Mouse (Mus musculus): ENCODE measurements around the gene Phf10.
"Not testable (repeated sequence)": the region's sequence is repeated elsewhere in the genome, so short reads cannot be mapped to it uniquely, and the experiment has no call there.

Phf10 gene

DNA sequence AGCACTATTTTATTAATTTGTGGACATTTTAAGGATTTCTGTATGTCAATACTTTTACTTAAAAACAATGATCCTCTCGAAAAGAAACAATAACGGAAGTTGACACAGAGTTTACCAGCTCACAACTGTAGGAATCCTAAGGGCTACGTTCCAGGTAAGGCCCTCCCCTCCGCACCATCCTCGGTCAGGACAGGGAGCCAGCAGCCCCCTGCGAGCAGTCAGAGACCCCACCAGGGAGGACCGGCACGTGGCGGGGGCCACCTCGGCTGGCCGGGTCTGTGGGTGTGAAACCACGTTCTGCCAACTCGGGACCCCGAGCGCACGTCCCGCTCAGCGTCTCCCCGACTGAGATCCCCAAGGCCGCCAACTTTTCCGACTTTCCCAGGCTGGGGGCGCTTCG is 553 bp downstream of the Phf10 start:
- no peaks in the 10 kb centered on the region for H3K27me3 ChIP-seq (ENCODE audit: insufficient read depth, low read length)
- TF ChIP-seq NANOG (IDR thresholded peaks at IDR 0.05; ENCODE audit: borderline replicate concordance, low read length) (no peak), CTCF (conservative IDR thresholded peaks at IDR 0.05; ENCODE audit: low read length) (no peak), POU5F1 (IDR thresholded peaks at IDR 0.05; ENCODE audit: borderline replicate concordance, low read length) (no peak)
- peaks cover 29% of the 10 kb centered on the region for H3K36me3 ChIP-seq (ENCODE audit: insufficient read depth, low read length)
- H3K4me3 ChIP-seq (replicated peaks; ENCODE audit: low read length) = peak overlapping the region; percentile 87
- no peaks in the 10 kb centered on the region for H3K9me3 ChIP-seq (ENCODE audit: low read length)
- H3K4me1 ChIP-seq (replicated peaks; ENCODE audit: low read depth, low read length) = peaks cover 10% of the 10 kb centered on the region

DNA sequence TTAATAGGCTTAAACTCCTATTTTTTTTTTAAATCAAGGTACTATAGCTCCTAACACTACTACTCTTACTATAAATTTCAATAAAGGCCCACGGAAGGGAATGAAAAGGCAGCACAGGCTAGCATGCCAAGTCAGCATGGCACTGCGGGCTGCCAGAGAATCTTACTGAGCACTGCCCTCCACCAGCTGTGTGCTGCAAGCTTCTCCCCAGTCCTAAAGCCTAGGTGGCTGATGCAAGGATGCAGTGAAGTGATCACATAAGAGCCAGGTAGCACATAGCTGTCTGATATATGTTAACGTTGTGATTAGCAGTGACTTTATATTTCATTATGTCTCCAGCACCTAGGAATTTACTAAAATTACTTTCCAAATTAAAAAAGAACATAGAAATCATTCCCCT is 1.1 kb downstream of the Phf10 start:
- Histone ChIP-seq H3K4me3 (replicated peaks; ENCODE audit: low read length) (peak overlapping the region; percentile 87), H3K27me3 (ENCODE audit: insufficient read depth, low read length) (no peaks in the 10 kb centered on the region), H3K9me3 (ENCODE audit: low read length) (no peaks in the 10 kb centered on the region), H3K36me3 (ENCODE audit: insufficient read depth, low read length) (peaks cover 29% of the 10 kb centered on the region), H3K4me1 (replicated peaks; ENCODE audit: low read depth, low read length) (peaks cover 10% of the 10 kb centered on the region)
- TF ChIP-seq NANOG (IDR thresholded peaks at IDR 0.05; ENCODE audit: borderline replicate concordance, low read length) (no peak), POU5F1 (IDR thresholded peaks at IDR 0.05; ENCODE audit: borderline replicate concordance, low read length) (no peak), CTCF (conservative IDR thresholded peaks at IDR 0.05; ENCODE audit: low read length) (no peak)

DNA sequence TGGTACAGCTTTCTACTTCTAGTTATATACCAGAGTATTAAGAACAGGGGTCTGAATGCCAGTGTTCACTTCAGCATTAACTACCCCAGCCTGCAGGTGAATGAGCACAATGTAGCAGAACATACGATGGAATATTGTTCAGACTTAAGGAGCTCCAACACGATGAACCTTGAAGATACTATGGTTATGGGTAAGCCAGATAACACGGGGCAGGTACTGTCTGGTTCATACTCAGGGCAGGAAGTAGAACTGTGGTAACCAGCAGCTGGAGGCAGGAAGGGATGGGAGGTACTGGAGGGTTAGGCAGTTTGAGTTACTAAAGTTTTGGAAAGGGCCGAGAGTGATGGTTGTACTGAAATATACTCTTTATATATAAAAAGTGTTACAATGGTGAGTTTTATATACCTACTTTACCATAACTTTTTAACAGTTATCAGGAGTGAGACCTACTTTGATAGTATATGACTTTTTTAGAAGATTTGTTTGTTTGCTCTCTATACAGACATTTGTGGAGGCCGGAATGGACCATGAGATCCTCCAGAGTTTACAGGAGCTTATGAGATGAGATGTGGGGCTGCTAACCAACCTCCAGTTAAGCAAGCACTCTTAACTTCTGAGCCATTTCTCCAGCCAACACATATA is 2.3 kb downstream of the Phf10 start:
- H3K27me3 ChIP-seq (ENCODE audit: insufficient read depth, low read length) = no peaks in the 10 kb centered on the region
- no peaks in the 10 kb centered on the region for H3K9me3 ChIP-seq (ENCODE audit: low read length)
- H3K4me1 ChIP-seq (replicated peaks; ENCODE audit: low read depth, low read length) = peaks cover 15% of the 10 kb centered on the region
- no peak for TF ChIP-seq POU5F1 (IDR thresholded peaks at IDR 0.05; ENCODE audit: borderline replicate concordance, low read length)
- no peak for TF ChIP-seq NANOG (IDR thresholded peaks at IDR 0.05; ENCODE audit: borderline replicate concordance, low read length)
- TF ChIP-seq CTCF (conservative IDR thresholded peaks at IDR 0.05; ENCODE audit: low read length) = no peak
- no peak overlapping the region for H3K4me3 ChIP-seq (replicated peaks; ENCODE audit: low read length)
- H3K36me3 ChIP-seq (ENCODE audit: insufficient read depth, low read length) = peaks cover 40% of the 10 kb centered on the region

DNA sequence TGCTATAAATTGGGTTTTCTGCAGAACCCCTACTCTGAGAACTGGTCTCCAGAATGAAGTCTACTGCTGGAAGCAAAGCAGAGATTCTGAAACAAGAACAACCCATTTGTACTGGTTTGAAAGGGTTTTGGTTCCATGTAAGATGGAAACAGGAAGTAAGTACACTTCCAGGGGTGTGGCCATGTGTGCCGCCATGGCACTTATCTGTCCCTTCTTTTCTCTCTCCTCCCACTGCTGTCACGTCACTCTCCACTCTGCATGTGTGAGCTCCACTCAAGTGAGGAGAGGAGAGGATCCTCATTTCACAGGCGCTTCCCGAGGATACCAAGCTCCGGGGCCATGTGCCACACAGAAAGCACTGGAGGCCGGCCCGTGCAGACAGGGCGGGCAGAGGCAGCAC is 7.6 kb downstream of the Phf10 start:
- peaks cover 82% of the 10 kb centered on the region for H3K36me3 ChIP-seq (ENCODE audit: insufficient read depth, low read length)
- peaks cover 14% of the 10 kb centered on the region for H3K4me1 ChIP-seq (replicated peaks; ENCODE audit: low read depth, low read length)
- H3K27me3 ChIP-seq (ENCODE audit: insufficient read depth, low read length) = no peaks in the 10 kb centered on the region
- no peak overlapping the region for H3K4me3 ChIP-seq (replicated peaks; ENCODE audit: low read length)
- TF ChIP-seq POU5F1 (IDR thresholded peaks at IDR 0.05; ENCODE audit: borderline replicate concordance, low read length) (no peak), CTCF (conservative IDR thresholded peaks at IDR 0.05; ENCODE audit: low read length) (no peak), NANOG (IDR thresholded peaks at IDR 0.05; ENCODE audit: borderline replicate concordance, low read length) (no peak)
- H3K9me3 ChIP-seq (ENCODE audit: low read length) = no peaks in the 10 kb centered on the region

DNA sequence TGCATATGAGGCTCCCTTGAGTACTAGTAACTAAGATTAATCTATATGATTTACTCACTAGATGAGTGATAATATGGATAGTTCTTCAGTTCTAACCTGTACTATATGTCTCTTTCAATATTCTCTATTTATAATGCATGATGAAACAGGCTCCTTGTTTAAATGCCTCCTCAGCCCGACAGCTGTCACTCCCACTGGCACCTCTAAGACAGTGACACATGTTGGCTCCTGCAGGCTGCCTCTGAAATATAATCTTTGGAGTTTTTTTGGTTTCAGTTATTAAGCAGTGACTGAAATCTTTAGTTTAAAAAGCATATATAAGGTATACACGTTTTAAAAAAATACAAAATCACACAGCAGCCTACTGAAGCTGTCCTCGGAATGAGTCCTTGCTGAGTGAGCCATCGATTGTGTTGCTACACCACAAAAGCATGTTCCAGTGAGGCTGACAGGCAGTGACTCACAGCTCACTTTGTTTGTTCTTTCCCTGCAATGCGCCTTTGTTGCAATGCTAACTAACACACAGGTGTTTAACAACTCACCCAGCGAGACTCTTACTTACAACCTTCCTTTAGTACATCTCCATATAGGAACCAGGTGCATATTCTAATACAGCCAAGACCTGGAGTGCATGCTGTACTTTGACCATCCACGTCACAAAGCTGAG is 11.8 kb downstream of the Phf10 start:
- TF ChIP-seq NANOG (IDR thresholded peaks at IDR 0.05; ENCODE audit: borderline replicate concordance, low read length) = no peak
- no peak for TF ChIP-seq CTCF (conservative IDR thresholded peaks at IDR 0.05; ENCODE audit: low read length)
- no peak for TF ChIP-seq POU5F1 (IDR thresholded peaks at IDR 0.05; ENCODE audit: borderline replicate concordance, low read length)
- H3K4me3 ChIP-seq (replicated peaks; ENCODE audit: low read length) = no peak overlapping the region
- H3K9me3 ChIP-seq (ENCODE audit: low read length) = no peaks in the 10 kb centered on the region
- peaks cover 90% of the 10 kb centered on the region for H3K36me3 ChIP-seq (ENCODE audit: insufficient read depth, low read length)
- peaks cover 33% of the 10 kb centered on the region for H3K4me1 ChIP-seq (replicated peaks; ENCODE audit: low read depth, low read length)
- H3K27me3 ChIP-seq (ENCODE audit: insufficient read depth, low read length) = no peaks in the 10 kb centered on the region

DNA sequence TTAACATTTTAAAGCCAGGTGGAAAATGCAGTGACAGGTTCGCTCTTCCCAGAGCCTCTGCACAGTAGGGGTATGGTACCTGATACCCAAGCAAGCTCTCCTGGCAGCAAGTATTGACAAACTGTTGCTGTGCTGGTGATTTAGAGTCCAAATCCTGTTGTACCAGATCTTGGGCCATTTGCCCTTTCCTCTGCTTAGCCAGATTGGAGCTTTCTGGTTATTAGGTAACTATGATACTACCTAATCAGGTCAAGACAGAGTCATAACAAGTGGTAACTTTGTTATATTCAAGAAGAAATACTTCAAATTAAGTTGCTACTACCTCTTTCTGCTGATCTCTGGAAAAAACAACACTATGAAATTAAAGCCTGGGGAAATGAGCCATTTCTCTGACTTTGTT is 16.5 kb downstream of the Phf10 start:
- H3K36me3 ChIP-seq (ENCODE audit: insufficient read depth, low read length) = peaks cover 50% of the 10 kb centered on the region
- H3K9me3 ChIP-seq (ENCODE audit: low read length) = no peaks in the 10 kb centered on the region
- H3K4me3 ChIP-seq (replicated peaks; ENCODE audit: low read length) = peak overlapping the region; percentile 97
- H3K4me1 ChIP-seq (replicated peaks; ENCODE audit: low read depth, low read length) = peaks cover 35% of the 10 kb centered on the region
- TF ChIP-seq POU5F1 (IDR thresholded peaks at IDR 0.05; ENCODE audit: borderline replicate concordance, low read length) = no peak
- no peak for TF ChIP-seq NANOG (IDR thresholded peaks at IDR 0.05; ENCODE audit: borderline replicate concordance, low read length)
- no peak for TF ChIP-seq CTCF (conservative IDR thresholded peaks at IDR 0.05; ENCODE audit: low read length)
- no peaks in the 10 kb centered on the region for H3K27me3 ChIP-seq (ENCODE audit: insufficient read depth, low read length)

DNA sequence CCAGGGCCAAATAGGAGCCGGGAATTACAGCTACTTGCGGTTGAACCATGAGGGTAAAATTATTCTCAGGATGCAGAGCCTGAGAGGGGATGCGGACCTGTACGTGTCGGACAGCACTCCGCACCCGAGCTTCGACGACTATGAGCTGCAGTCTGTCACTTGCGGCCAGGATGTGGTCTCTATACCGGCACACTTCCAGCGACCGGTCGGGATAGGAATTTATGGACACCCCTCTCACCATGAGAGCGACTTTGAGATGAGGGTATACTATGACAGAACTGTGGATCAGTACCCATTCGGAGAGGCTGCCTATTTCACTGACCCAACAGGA is 17.4 kb downstream of the Phf10 start:
- no peaks in the 10 kb centered on the region for H3K9me3 ChIP-seq (ENCODE audit: low read length)
- TF ChIP-seq CTCF (conservative IDR thresholded peaks at IDR 0.05; ENCODE audit: low read length) (no peak), POU5F1 (IDR thresholded peaks at IDR 0.05; ENCODE audit: borderline replicate concordance, low read length) (no peak), NANOG (IDR thresholded peaks at IDR 0.05; ENCODE audit: borderline replicate concordance, low read length) (no peak)
- H3K4me3 ChIP-seq (replicated peaks; ENCODE audit: low read length) = peak overlapping the region; percentile 97
- H3K27me3 ChIP-seq (ENCODE audit: insufficient read depth, low read length) = no peaks in the 10 kb centered on the region
- peaks cover 44% of the 10 kb centered on the region for H3K36me3 ChIP-seq (ENCODE audit: insufficient read depth, low read length)
- H3K4me1 ChIP-seq (replicated peaks; ENCODE audit: low read depth, low read length) = peaks cover 35% of the 10 kb centered on the region

DNA sequence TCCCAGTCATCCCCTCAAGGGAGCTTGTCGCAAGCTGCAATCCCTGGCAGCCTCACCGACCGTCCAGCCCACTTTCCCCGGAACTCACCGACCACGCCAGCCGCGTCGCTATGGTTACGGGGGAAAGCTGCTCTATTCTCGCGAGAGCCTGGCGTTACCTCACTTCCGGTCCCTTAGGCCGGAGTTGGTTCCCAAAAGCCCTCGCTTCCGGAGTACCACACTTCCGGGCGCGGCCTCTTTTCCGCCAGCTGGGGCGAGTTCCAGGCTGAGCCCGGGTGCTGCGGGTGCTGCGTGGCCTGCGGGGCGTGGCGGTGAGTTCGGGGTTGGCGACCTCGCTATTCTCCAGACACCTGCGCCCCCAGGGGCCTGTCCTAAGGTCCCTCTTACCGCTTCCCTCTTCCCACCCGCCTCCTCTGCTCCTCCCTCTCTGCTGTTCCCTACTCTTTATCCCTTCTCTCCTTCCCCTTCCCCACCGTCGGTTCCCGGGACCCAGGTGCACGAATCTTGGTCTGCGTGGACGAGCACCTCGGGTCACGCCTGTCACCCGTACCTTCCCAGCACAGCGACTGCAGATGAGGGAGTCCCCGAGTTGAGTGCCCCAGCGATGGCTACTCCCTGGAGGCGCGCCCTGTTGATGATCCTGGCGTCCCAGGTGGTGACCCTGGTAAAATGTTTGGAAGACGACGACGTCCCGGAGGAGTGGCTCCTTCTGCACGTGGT is 17.9 kb downstream of the Phf10 start, which contains the start of the genes Wdr27 and 1600012H06Rik:
Wdr27 (minus strand) TSS at position 150 of the 720 bp plus-strand sequence.
1600012H06Rik (plus strand) TSS at position 176 of the 720 bp plus-strand sequence.
- peaks cover 38% of the 10 kb centered on the region for H3K36me3 ChIP-seq (ENCODE audit: insufficient read depth, low read length)
- H3K4me1 ChIP-seq (replicated peaks; ENCODE audit: low read depth, low read length) = peaks cover 33% of the 10 kb centered on the region
- H3K4me3 ChIP-seq (replicated peaks; ENCODE audit: low read length) = peak within 1 kb of the TSS; percentile 97
- TF ChIP-seq NANOG (IDR thresholded peaks at IDR 0.05; ENCODE audit: borderline replicate concordance, low read length) (no peak), CTCF (conservative IDR thresholded peaks at IDR 0.05; ENCODE audit: low read length) (no peak), POU5F1 (IDR thresholded peaks at IDR 0.05; ENCODE audit: borderline replicate concordance, low read length) (no peak)
- H3K27me3 ChIP-seq (ENCODE audit: insufficient read depth, low read length) = no peaks in the 10 kb centered on the region
- no peaks in the 10 kb centered on the region for H3K9me3 ChIP-seq (ENCODE audit: low read length)

DNA sequence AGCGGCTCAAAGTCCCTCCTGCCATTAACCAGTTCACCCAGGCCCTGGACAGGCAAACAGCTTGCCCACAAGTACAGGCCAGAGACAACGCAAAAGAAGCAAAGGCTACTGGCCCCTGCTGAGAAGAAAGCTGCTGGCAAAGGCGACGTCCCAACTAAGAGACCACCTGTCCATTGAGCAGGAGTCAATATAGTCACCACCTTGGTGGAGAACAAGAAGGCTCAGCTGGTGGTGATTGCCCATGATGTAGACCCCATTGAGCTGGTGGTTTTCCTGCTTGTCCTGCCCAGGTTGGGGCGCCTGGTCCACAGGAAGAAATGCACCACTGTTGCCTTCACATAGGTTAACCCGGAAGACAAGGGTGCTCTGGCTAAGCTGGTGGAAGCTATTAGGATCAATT is 18.9 kb downstream of the Phf10 start:
- H3K4me1 ChIP-seq (replicated peaks; ENCODE audit: low read depth, low read length) = peaks cover 36% of the 10 kb centered on the region
- peaks cover 33% of the 10 kb centered on the region for H3K36me3 ChIP-seq (ENCODE audit: insufficient read depth, low read length)
- peak overlapping the region; percentile 97 for H3K4me3 ChIP-seq (replicated peaks; ENCODE audit: low read length)
- H3K9me3 ChIP-seq (ENCODE audit: low read length); H3K27me3 ChIP-seq (ENCODE audit: insufficient read depth, low read length): not testable (repeated sequence)
